Mouse (Mus musculus) kidney, embryonic 15.5 days (tissue): ENCODE data around the gene Ms4a4b. TPM values are rescaled to one million over a fixed set of nuclear protein-coding genes. Genes with fewer than 3 reads are reported as not detected.
"Not testable (repeated sequence)": the region's sequence is repeated elsewhere in the genome, so short reads cannot be mapped to it uniquely, and the experiment has no call there.

Source experiments
- ATAC-seq: fragments of 200-750 bp; cut with Nextera tagmentation; replicated peaks from 2 replicates; pipeline ENCODE4 v1.8.0; 2017; ENCODE audit warnings: moderate TSS enrichment; ENCODE audit not compliant: low FRiP score
- H3K27ac ChIP-seq: fragments of 300-500 bp; sonication (generic); 2 replicates; pipeline ENCODE4 v1.5.1; 2015; ENCODE audit warnings: mild to moderate bottlenecking, inconsistent platforms
- H3K27me3 ChIP-seq: fragments of 300-500 bp; sonication (generic); 2 replicates; pipeline ENCODE4 v1.6.1; 2015; ENCODE audit warnings: inconsistent platforms
- H3K36me3 ChIP-seq: fragments of 300-500 bp; sonication (generic); 2 replicates; pipeline ENCODE4 v1.6.1; 2015; ENCODE audit warnings: inconsistent platforms
- H3K4me1 ChIP-seq: fragments of 300-500 bp; sonication (generic); 2 replicates; pipeline ENCODE4 v1.6.1; 2015; ENCODE audit warnings: inconsistent platforms
- H3K4me2 ChIP-seq: fragments of 300-500 bp; sonication (generic); 2 replicates; pipeline ENCODE4 v1.6.1; 2015; ENCODE audit warnings: moderate library complexity, mild to moderate bottlenecking, inconsistent platforms
- H3K4me3 ChIP-seq: fragments of 300-500 bp; sonication (generic); replicated peaks from 2 replicates; pipeline ENCODE4 v1.5.1; 2015; ENCODE audit warnings: mild to moderate bottlenecking, inconsistent platforms
- H3K9ac ChIP-seq: fragments of 300-500 bp; sonication (generic); 2 replicates; pipeline ENCODE4 v1.6.1; 2015; ENCODE audit warnings: mild to moderate bottlenecking, inconsistent platforms
- H3K9me3 ChIP-seq: fragments of 300-500 bp; sonication (generic); replicated peaks from 2 replicates; pipeline ENCODE4 v1.6.1; 2016; ENCODE audit warnings: inconsistent platforms
- WGBS: fragments of 180-500 bp; shearing (Covaris S2); methylation state at CpG from one replicate; pipeline ENCODE4 v1.1.7; 2015; ENCODE audit warnings: mixed read lengths; 5-methylcytosine and 5-hydroxymethylcytosine counted together
- polyA plus RNA-seq: library from polyadenylated mRNA; unstranded; fragments of >200 nt; fragmentation: Nextera tagmentation; extraction: Ambion mirVana; gene quantifications from 2 replicates; pipeline ENCODE4 v1.2.1, GENCODE M21; 2015

Ms4a4b gene
- polyA plus RNA-seq: 0.06 TPM in 1 of 2 replicates, not detected in the other

DNA sequence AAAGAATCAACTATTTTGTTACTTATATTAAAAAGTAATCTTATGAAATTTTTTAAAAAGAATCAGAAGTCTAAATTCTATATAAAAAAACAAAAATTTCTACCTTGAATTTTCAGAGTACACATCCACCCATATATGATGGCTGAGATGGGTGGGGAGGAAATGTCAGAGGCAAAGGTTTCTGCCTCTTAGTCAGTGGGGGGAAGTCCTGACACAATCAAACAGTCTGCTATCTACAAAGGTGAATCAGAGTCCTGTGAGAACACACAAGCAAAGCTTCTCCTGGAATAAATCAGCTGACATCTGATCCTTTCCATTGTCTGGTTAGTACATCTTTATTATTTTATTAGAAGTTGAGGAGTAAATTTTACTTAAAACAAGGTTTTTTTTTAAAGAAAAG, at the start of gene Ms4a4b:
Gene Ms4a4b, plus strand, starts transcription at position 216 of the 400 bp plus-strand sequence.
- no peaks in the 10 kb centered on the region for H3K9me3 ChIP-seq
- H3K4me1 ChIP-seq: no peaks in the 10 kb centered on the region
- H3K27ac ChIP-seq: no peak within 1 kb of the TSS
- H3K27me3 ChIP-seq: no peaks in the 10 kb centered on the region
- no peak within 1 kb of the TSS for H3K4me2 ChIP-seq
- H3K36me3 ChIP-seq: no peaks in the 10 kb centered on the region
- no peak within 1 kb of the TSS for H3K9ac ChIP-seq
- H3K4me3 ChIP-seq: no peak within 1 kb of the TSS
- ATAC-seq: no peak

DNA sequence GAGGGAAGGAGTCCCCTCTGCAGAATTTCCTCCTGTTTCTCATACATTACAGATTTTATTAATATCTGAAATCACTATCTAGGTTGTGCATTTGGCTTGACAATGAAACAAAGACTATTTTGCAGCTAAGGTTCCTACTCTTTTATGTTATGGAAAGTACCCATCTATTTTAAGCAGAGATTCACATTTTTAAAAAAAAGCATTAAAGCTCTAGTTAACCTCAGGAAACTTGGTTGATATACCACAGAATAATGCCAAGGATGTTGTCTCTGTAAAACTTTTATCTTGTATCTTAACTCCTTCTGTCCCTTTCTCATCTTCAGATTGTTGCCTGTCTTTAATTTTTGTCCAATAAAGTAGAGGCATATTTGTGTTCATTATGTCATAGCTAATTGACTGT, 47.6 kb upstream of the Ms4a4b start:
- ATAC-seq: no peak
- no peak overlapping the region for H3K27ac ChIP-seq

DNA sequence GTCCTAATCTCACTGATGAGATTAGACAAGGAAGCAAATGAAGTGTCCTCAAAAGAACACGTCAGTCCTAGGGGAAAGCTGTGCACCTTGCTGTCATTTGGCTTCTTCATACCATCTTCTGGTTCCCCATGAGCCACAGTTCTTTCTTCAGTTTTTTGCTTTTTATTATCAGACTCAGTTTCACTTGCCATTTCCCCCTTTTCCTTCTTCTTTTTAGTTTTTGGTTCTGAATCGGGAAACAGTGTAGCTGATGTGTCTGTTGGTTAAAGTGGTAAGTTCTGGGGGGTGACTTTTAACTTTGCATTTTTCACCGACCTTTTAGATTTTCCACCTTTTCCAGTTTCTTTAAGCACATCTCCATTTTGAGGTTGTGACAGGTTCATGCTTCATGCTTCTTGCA, 38.8 kb upstream of the Ms4a4b start, which contains the start of gene Ms4a4c:
Gene Ms4a4c, plus strand, starts transcription at position 244 of the 400 bp plus-strand sequence.
- H3K9me3 ChIP-seq: no peaks in the 10 kb centered on the region
- no peak for ATAC-seq
- H3K4me3 ChIP-seq: no peak within 1 kb of the TSS
- no peak within 1 kb of the TSS for H3K27ac ChIP-seq
- no peak within 1 kb of the TSS for H3K4me2 ChIP-seq
- no peaks in the 10 kb centered on the region for H3K4me1 ChIP-seq
- no peaks in the 10 kb centered on the region for H3K36me3 ChIP-seq
- H3K9ac ChIP-seq: no peak within 1 kb of the TSS
- 86% methylated on average over 3 of the region's 3 CpGs for WGBS
- H3K27me3 ChIP-seq: no peaks in the 10 kb centered on the region

More for the DNA sequence above, 47.6 kb upstream of the Ms4a4b start:
- Histone ChIP-seq H3K36me3 (no peaks in the 10 kb centered on the region), H3K4me3 (no peak overlapping the region), H3K4me2 (no peak overlapping the region), H3K9ac (no peak overlapping the region), H3K27me3 (no peaks in the 10 kb centered on the region), H3K9me3 (no peaks in the 10 kb centered on the region), H3K4me1 (no peaks in the 10 kb centered on the region)

DNA sequence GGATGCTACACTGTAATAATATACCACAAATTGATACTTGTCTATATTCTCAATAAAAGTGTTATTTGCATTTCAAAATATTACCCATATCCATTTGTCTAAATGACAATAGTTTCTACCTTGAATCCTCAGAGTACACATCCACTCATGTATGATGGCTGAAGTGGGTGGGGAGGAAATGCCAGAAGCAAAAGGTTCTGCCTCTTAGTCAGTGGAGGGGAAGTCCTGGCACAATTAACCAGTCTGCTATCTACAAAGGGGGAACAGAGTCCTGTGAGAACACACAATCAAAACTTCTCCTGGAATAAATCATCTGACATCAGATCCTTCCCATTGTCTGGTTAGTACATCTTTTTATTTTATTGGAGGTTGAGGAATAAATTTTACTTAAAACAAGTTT, 35.9 kb upstream of the Ms4a4b start:
- H3K9ac ChIP-seq: no peak overlapping the region
- H3K9me3 ChIP-seq: no peaks in the 10 kb centered on the region
- no peak overlapping the region for H3K4me2 ChIP-seq
- H3K36me3 ChIP-seq: no peaks in the 10 kb centered on the region
- ATAC-seq: no peak
- H3K27me3 ChIP-seq: no peaks in the 10 kb centered on the region
- no peaks in the 10 kb centered on the region for H3K4me1 ChIP-seq
- H3K27ac ChIP-seq: no peak overlapping the region
- H3K4me3 ChIP-seq: no peak overlapping the region

DNA sequence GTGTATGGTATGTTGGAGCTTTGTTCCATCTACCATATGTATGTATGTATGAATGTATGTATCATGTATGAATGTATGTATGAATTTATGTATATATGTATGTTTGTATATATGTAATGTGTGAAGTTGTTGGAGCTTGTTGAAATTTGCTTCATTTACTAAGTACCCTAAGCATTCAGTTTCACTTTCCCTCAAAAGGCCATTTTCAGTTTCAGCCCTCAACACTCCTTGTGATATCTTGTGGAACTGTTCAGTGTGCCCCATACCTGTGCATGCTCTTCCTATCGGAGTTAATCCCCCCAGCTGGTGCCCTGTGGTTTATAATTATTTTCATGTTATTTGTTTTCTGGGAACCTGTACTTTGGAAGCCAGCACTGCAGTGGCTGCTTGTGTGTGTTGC, 34.8 kb upstream of the Ms4a4b start:
- Histone ChIP-seq H3K4me2 (no peak overlapping the region), H3K27ac (no peak overlapping the region), H3K4me3 (no peak overlapping the region), H3K9me3 (no peaks in the 10 kb centered on the region), H3K4me1 (no peaks in the 10 kb centered on the region), H3K9ac (no peak overlapping the region), H3K36me3 (no peaks in the 10 kb centered on the region), H3K27me3 (no peaks in the 10 kb centered on the region)
- ATAC-seq: no peak
- 88% methylated on average over 1 of the region's 1 CpGs for WGBS

DNA sequence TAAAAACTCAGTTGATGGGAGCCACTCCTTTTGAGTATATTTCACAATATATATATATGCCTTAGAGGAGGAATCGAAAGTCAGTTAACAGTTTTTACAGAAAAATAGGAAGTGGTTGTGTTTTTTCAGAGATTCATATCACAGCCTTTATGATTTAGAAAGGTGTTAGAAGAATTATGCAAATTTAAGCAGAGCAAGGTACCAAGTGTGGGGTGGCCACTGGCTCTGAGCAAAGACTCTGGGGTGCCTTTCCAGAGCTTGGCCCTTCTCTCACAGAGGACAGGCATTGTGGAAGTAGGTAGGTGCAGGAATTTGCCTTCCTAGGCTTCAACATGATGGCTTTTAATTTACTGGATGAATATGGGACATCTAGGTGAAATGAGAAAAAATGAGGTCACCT, 31.7 kb upstream of the Ms4a4b start:
- H3K4me3 ChIP-seq: no peak overlapping the region
- ATAC-seq: no peak
- 83% methylated on average over 1 of the region's 1 CpGs for WGBS
- no peaks in the 10 kb centered on the region for H3K27me3 ChIP-seq
- H3K4me2 ChIP-seq: no peak overlapping the region
- H3K4me1 ChIP-seq: no peaks in the 10 kb centered on the region
- H3K9ac ChIP-seq: no peak overlapping the region
- no peaks in the 10 kb centered on the region for H3K9me3 ChIP-seq
- no peak overlapping the region for H3K27ac ChIP-seq
- H3K36me3 ChIP-seq: no peaks in the 10 kb centered on the region

DNA sequence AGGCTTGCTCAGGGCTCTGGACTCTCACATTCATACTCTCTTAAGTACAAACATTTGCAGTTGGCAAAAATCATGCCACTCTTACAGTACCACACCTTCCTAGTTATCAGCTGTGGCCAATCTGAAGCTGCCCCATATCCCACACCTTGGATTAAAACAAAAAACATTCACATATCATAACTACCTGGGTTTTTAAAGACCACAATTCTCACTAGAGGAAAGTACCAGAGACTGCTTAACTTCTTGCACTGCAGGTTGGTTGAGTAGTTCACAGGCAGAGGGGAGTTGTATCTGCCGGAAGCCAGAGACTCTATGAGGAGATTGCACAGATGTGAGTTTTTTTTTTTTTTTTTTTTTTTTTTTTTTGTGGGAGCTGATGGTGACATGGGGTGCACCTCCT, 29.3 kb upstream of the Ms4a4b start:
- Histone ChIP-seq H3K36me3 (no peaks in the 10 kb centered on the region), H3K9me3 (no peaks in the 10 kb centered on the region), H3K4me3 (no peak overlapping the region), H3K4me2 (no peak overlapping the region), H3K9ac (no peak overlapping the region), H3K4me1 (no peaks in the 10 kb centered on the region), H3K27ac (no peak overlapping the region), H3K27me3 (no peaks in the 10 kb centered on the region)
- no peak for ATAC-seq
- 86% methylated on average over 1 of the region's 1 CpGs for WGBS

DNA sequence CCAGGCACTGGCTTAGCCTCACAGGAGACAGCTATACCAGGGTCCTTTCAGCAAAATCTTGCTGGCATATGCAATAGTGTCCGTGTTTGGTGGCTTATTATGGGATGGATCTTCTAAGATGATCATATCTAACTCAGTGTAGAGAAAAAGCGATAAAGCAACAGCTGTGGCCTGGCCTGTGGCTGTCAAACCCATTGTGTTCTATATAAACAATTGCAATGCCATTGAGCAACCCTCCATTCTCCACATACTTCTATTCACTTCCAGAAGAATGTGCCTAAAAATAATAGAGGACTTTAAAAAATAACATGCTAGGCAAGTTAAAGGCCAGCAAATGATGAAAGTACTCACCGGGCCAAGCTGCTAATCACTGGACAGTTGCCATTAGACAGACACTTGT, 27.8 kb upstream of the Ms4a4b start:
- Histone ChIP-seq H3K4me2 (no peak overlapping the region), H3K4me3 (no peak overlapping the region), H3K9me3 (no peaks in the 10 kb centered on the region), H3K4me1 (no peaks in the 10 kb centered on the region), H3K9ac (no peak overlapping the region), H3K27ac (no peak overlapping the region), H3K36me3 (no peaks in the 10 kb centered on the region), H3K27me3 (no peaks in the 10 kb centered on the region)
- WGBS: 70% methylated on average over 3 of the region's 3 CpGs
- no peak for ATAC-seq

DNA sequence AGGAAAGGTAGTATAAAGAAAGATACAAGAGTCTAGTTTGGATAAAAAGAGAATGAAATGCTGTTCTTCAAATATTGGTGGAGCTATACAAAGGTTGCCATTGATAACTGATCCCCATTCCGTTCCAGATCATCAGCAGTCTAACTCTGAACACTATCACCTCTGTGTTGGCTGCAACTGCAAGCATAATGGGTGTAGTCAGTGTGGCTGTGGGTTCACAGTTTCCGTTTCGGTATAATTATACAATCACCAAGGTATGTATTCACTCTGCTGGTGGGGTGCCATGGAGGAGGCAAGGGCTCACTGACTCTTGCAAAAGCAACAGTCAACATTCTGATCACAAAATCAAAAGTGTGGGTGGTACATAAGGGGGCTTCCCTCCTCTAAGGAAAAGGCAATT, 24.5 kb upstream of the Ms4a4b start:
- not testable (repeated sequence) for H3K27ac ChIP-seq, ATAC-seq, H3K4me3 ChIP-seq, H3K4me2 ChIP-seq, H3K9ac ChIP-seq, H3K9me3 ChIP-seq, H3K36me3 ChIP-seq, H3K27me3 ChIP-seq, H3K4me1 ChIP-seq
- WGBS: 80% methylated on average over 3 of the region's 3 CpGs

DNA sequence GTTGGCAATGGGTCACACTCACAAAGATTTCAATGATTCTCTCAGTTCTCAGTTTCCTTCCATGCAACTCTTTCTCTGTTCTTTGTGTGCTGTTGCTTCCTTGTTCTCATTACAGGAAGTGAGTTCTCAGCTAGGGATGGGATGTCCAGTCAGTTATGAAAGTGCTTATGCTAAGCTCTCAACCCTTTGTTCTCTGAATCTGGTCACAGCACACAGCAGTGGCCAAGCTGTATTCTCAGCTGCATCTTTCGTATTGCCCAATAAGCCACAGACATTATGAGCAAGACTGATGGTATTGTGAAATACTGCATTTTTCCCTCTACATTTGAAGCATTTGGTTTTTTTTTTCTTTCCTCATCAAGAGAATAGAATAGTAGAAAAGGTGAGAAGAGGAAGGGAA, 12.1 kb upstream of the Ms4a4b start:
- not testable (repeated sequence) for H3K27ac ChIP-seq, H3K4me1 ChIP-seq, H3K4me2 ChIP-seq, H3K36me3 ChIP-seq, H3K9ac ChIP-seq, H3K27me3 ChIP-seq, H3K4me3 ChIP-seq, H3K9me3 ChIP-seq, ATAC-seq
- WGBS: 76% methylated on average over 1 of the region's 1 CpGs

DNA sequence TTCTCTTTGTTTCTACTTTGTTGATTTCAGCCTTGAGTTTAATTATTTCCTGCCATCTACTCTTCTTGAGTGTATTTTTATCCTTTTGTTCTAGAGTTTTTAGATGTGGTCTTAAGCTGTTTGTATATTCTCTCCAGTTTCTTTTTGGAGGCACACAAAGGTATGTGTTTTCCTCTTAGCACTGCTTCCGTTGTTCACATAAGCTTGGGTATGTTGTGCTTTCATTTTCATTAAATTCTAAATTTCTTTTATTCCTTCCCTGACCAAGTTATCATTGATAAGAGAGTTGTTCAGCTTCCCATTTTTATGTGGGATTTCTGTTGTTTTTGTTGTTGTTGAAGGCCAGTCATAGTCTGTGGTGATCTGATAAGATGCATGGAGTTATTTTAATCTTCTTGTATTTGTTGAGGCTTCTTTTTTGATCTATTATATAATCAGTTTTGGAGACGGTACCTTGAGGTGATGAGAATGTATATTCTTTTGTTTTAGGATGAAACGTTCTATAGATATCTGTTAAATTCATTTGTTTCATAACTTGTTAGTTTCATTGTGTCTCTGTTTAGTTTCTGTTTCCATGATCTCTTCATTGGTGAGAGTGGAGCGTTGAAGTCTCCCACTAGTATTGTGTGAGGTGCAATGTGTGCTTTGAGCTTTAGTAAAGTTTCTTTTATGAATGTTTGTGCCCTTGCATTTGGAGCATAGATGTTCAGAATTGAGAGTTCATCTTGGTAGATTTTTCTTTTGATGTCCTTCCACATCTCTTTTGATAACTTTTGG, 8.1 kb upstream of the Ms4a4b start:
- H3K9ac ChIP-seq: no peak overlapping the region
- WGBS: 89% methylated on average over 4 of the region's 4 CpGs

DNA sequence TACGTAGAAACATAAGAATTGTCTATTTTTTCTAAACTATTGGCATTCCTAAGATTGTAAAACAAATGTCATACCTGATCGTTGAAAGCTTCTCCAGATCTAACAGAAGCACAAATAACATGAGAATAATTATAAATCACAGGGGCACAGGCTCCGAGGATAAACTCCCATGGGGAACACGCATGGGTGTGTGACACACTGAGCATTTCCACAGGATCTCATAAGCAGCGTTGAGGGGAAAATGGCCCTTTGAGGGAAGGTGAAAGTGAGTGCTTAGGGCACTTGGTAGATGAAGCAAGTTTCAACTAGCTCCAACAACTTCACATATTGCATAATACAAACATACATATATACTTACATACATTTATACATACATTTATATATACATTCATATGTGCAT, 611 bp downstream of the Ms4a4b start:
- WGBS: 78% methylated on average over 5 of the region's 5 CpGs
- no peaks in the 10 kb centered on the region for H3K9me3 ChIP-seq
- no peaks in the 10 kb centered on the region for H3K27me3 ChIP-seq
- H3K36me3 ChIP-seq: no peaks in the 10 kb centered on the region
- no peak overlapping the region for H3K27ac ChIP-seq
- H3K4me3 ChIP-seq: no peak overlapping the region
- H3K4me1 ChIP-seq: no peaks in the 10 kb centered on the region
- no peak overlapping the region for H3K4me2 ChIP-seq
- no peak for ATAC-seq
- H3K9ac ChIP-seq: no peak overlapping the region

More for the DNA sequence above, 8.1 kb upstream of the Ms4a4b start:
- Histone ChIP-seq H3K4me2 (no peak overlapping the region), H3K4me1 (no peaks in the 10 kb centered on the region), H3K36me3 (no peaks in the 10 kb centered on the region), H3K27me3 (no peaks in the 10 kb centered on the region), H3K27ac (no peak overlapping the region), H3K4me3 (no peak overlapping the region), H3K9me3 (no peaks in the 10 kb centered on the region)
- ATAC-seq: no peak

DNA sequence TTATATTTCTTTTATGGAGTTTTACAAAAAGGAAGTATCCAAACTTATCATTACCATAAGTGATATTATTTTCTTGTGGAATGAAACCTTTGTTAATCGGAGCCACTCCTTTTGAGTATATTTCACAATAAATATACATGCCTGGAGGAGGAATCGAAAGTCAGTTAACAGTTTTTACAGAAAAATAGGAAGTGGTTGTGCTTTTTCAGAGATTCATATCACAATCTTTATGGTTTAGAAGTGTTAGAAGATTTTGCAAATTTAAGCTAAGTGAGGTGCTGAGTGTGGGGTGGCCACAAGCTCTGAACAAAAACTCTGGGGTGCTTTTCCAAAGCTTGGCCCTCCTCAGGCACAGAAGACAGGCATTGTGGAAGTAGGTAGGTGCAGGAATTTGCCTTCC, 3.9 kb downstream of the Ms4a4b start:
- no peak overlapping the region for H3K4me2 ChIP-seq
- no peak overlapping the region for H3K4me3 ChIP-seq
- no peaks in the 10 kb centered on the region for H3K9me3 ChIP-seq
- H3K4me1 ChIP-seq: no peaks in the 10 kb centered on the region
- no peaks in the 10 kb centered on the region for H3K36me3 ChIP-seq
- no peaks in the 10 kb centered on the region for H3K27me3 ChIP-seq
- H3K9ac ChIP-seq: no peak overlapping the region
- 87% methylated on average over 2 of the region's 2 CpGs for WGBS
- no peak for ATAC-seq
- no peak overlapping the region for H3K27ac ChIP-seq
